Mouse (Mus musculus) B cell, adult 67 days (primary cell): ENCODE data around the gene Gm3542. TPM values are rescaled to one million over a fixed set of nuclear protein-coding genes. Genes with fewer than 3 reads are reported as not detected.

Source experiments
- total RNA-seq, 2 experiments: library from RNA; stranded (reverse); gene quantifications; 4 replicates each; pipeline ENCODE4 v1.2.4; 2023

Gm3542 gene
- total RNA-seq, result not detected

GRCm38 (mm10) chr14:5334828-5335227, at the start of gene Gm3542:
Gene Gm3542, minus strand, starts transcription at chr14:5334928.

Other genes starting within 250 kb of the Gm3542 start
- not detected for gene Gm8279, start 203.4 kb downstream of the Gm3542 start, total RNA-seq
- not detected for gene Gm3317, start 170.4 kb downstream of the Gm3542 start, total RNA-seq
- gene Gm8271, start 149.1 kb downstream of the Gm3542 start, total RNA-seq, result not detected
- not detected for gene Gm3526, start 74.3 kb downstream of the Gm3542 start, total RNA-seq
- gene Gm3500, start 54.1 kb upstream of the Gm3542 start, total RNA-seq, result not detected
- gene Gm3194, start 120.5 kb upstream of the Gm3542 start, total RNA-seq, result not detected
- gene Gm8246, start 142.9 kb upstream of the Gm3542 start, total RNA-seq, result not detected
- gene Gm3187, start 149.3 kb upstream of the Gm3542 start, total RNA-seq, result not detected
- not detected for gene Gm3488, start 166.7 kb upstream of the Gm3542 start, total RNA-seq
- not detected for gene Gm3532, start 203.6 kb upstream of the Gm3542 start, total RNA-seq